Mouse (Mus musculus): ENCODE data around the gene Samt4. TPM values are rescaled to one million over a fixed set of nuclear protein-coding genes. Genes with fewer than 3 reads are reported as not detected.

The Samt4 gene
- polyA plus RNA-seq (2014; fragmentation: Illumina TruSeq; extraction: RNeasy Lipid Tissue Mini Kit (QIAGEN cat#74804); ENCODE audit: low read depth, low replicate concordance) = not detected

DNA sequence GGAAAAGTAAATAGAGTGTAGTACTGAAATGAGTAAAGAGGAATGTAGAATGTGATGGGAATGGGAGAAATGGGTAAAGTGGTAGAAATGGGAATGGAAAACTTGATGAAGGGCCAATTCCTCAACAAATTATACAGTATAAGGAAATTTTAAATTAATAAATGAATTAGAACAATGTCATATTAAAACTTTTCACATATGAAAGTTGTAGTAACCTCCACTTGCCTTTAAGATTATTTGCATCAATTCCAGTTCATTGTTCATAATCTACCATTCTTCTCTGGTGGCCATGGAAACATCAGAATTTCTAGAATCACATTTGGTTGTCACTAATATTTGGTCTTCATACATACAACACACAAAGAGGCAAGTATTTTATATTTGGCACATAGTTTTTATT lies at the start of gene Samt4:
Gene Samt4 (plus strand): TSS at position 301 of the 400 bp plus-strand sequence.

Other genes starting within 250 kb of the Samt4 start
- not detected for gene 4930524N10Rik, start 138.6 kb upstream of the Samt4 start, polyA plus RNA-seq (2014; fragmentation: Illumina TruSeq; extraction: RNeasy Lipid Tissue Mini Kit (QIAGEN cat#74804); ENCODE audit: low read depth, low replicate concordance)
- gene Samt2, start 97.4 kb downstream of the Samt4 start, polyA plus RNA-seq (2014; fragmentation: Illumina TruSeq; extraction: RNeasy Lipid Tissue Mini Kit (QIAGEN cat#74804); ENCODE audit: low read depth, low replicate concordance) = not detected